Mouse (Mus musculus): ENCODE results near the gene Zfp446. TPM values are rescaled to one million over a fixed set of nuclear protein-coding genes. Genes with fewer than 3 reads are reported as not detected.

Gene Zfp446
- polyA plus RNA-seq, 1 experiment from 2014 or later, result 4.5 TPM

DNA sequence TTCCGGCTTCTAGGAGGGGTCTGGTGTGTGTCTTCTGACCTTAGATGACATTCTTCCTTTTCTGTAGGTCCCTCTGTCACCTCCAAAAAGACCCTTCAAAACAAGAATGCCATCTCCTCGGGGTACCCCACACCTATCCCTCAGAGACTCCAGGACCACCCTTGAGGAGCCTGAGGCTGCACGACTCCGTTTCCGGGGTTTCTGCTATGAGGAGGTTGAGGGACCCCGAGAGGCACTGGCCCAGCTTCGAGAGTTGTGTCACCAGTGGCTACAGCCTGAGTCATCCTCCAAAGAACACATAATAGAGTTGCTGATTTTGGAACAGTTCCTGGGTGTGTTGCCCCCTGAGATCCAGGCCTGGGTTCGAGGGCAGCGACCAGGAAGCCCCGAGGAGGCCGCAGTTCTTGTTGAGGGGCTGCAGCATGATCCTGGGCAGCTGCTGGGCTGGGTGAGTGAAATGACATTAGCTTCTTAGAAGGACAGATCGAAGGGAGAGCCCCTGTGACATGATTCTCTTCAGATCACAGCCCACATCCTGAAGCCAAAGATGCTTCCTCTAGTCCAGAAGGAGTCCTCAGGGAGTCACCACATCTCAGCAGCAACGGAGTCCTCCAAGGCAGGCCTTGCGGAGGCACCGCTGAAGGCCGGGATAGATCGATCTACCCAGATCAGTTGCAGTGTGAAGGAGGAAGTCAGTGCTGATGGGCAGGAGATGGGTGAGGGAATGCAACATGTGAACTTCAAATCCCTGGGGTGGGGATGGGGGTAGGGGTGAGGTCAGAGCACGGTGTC lies 1.5 kb downstream of the Zfp446 start:
- ATAC-seq (no peak), DNase-seq (ENCODE audit: low spot score) (no peak)
- Histone ChIP-seq H3K4me3 (ENCODE audit: low read depth, low read length) (no peak overlapping the region), H3K27me3 (replicated peaks; ENCODE audit: control insufficient read depth, insufficient read depth, low read length) (no peaks in the 10 kb centered on the region), H3K4me1 (ENCODE audit: control insufficient read depth, insufficient read depth, low read length) (peaks cover 10% of the 10 kb centered on the region; the same call in 1 of the 2 replicates), H3K9me3 (replicated peaks; ENCODE audit: control insufficient read depth, low read length) (no peaks in the 10 kb centered on the region), H3K9ac (ENCODE audit: low read length) (peak overlapping the region; percentile 75; the same call in 1 of the 2 replicates), H3K27ac (ENCODE audit: low read depth, low read length) (no peak overlapping the region), H3K36me3 (ENCODE audit: control insufficient read depth, insufficient read depth, low read length) (peaks cover 7% of the 10 kb centered on the region; the same call in 1 of the 2 replicates), H3K4me2 (ENCODE audit: low read length) (peak overlapping the region; percentile 76)
- WGBS, result 93% methylated on average over 18 of the region's 18 CpGs

DNA sequence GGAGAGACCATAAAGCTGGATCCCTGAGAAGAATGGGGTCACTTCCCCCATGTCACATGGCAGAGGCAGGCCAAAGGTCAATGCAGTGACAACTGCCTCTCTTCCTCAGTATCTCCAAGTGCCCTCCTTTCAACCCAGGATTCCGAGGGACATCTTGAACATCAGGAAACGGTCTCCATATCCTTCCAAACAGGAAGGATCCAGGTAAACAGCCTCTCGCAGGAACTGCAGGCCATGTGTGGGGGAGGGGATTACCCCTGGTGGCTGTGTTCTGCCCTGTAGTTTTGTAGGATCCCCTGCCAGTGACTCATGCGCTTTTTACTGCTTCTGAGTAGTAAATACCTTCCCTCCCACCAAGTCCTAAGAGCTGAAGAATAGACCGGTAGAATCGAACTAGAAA lies 2.1 kb downstream of the Zfp446 start:
- Histone ChIP-seq H3K27ac (ENCODE audit: low read depth, low read length) (no peak overlapping the region), H3K4me1 (ENCODE audit: control insufficient read depth, insufficient read depth, low read length) (peaks cover 10% of the 10 kb centered on the region; the same call in 1 of the 2 replicates), H3K4me3 (ENCODE audit: low read depth, low read length) (no peak overlapping the region), H3K9ac (ENCODE audit: low read length) (no peak overlapping the region), H3K36me3 (ENCODE audit: control insufficient read depth, insufficient read depth, low read length) (peaks cover 7% of the 10 kb centered on the region; the same call in 1 of the 2 replicates), H3K9me3 (replicated peaks; ENCODE audit: control insufficient read depth, low read length) (no peaks in the 10 kb centered on the region), H3K27me3 (replicated peaks; ENCODE audit: control insufficient read depth, insufficient read depth, low read length) (no peaks in the 10 kb centered on the region), H3K4me2 (ENCODE audit: low read length) (no peak overlapping the region)
- WGBS, result 80% methylated on average over 6 of the region's 6 CpGs
- ATAC-seq, result no peak
- DNase-seq (ENCODE audit: low spot score), result no peak

DNA sequence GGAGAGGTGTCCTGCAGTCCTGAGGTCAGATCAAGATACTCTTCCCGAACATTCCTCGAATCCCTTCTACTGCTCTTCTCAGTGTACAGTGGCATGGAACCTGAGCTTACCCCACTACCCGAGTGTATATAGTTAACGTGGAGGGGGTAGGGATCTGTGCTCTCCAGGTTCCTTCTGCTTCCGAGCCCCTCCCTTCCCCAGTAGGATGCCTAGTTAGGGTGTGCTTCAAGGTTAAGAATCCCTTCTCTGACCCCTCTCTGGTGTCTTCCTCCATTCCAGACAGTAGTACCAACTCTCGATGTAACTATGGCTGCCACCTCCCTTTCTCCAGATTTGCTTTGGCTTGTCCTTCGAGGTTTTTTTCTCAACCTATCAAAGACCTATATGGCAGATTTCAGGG lies 2.6 kb downstream of the Zfp446 start:
- 88% methylated on average over 7 of the region's 7 CpGs for WGBS
- Histone ChIP-seq H3K27me3 (replicated peaks; ENCODE audit: control insufficient read depth, insufficient read depth, low read length) (no peaks in the 10 kb centered on the region), H3K4me3 (ENCODE audit: low read depth, low read length) (no peak overlapping the region), H3K9me3 (replicated peaks; ENCODE audit: control insufficient read depth, low read length) (no peaks in the 10 kb centered on the region), H3K4me1 (ENCODE audit: control insufficient read depth, insufficient read depth, low read length) (peaks cover 10% of the 10 kb centered on the region; the same call in 1 of the 2 replicates), H3K27ac (ENCODE audit: low read depth, low read length) (no peak overlapping the region), H3K9ac (ENCODE audit: low read length) (no peak overlapping the region), H3K4me2 (ENCODE audit: low read length) (no peak overlapping the region), H3K36me3 (ENCODE audit: control insufficient read depth, insufficient read depth, low read length) (peaks cover 7% of the 10 kb centered on the region; the same call in 1 of the 2 replicates)
- ATAC-seq, result no peak
- DNase-seq (ENCODE audit: low spot score), result no peak

DNA sequence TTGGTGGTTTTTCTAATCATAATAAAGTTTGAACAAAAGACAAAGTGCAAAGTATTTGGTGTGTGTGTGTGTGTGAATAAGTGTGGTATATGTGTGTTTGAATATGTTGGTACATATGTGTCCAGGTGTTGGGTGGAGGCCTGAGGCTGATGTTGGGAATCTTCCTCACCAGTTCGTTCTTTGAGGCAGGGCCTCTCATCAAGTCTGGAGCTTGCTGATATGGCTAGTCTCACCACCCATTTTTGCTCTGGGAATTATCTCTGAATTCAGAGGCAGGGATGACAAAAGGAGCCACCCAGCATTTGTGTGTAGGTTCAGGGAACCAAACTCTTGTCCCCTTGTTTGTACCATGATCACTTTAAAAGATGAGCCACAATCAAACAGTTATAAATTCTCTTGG lies 8.1 kb downstream of the Zfp446 start:
- no peaks in the 10 kb centered on the region for H3K27me3 ChIP-seq (replicated peaks; ENCODE audit: control insufficient read depth, insufficient read depth, low read length)
- no peak for DNase-seq (ENCODE audit: low spot score)
- H3K36me3 ChIP-seq (ENCODE audit: control insufficient read depth, insufficient read depth, low read length), result peaks cover 7% of the 10 kb centered on the region; the same call in 1 of the 2 replicates
- no peak overlapping the region for H3K4me2 ChIP-seq (ENCODE audit: low read length)
- H3K4me3 ChIP-seq (ENCODE audit: low read depth, low read length), result no peak overlapping the region
- H3K9me3 ChIP-seq (replicated peaks; ENCODE audit: control insufficient read depth, low read length), result no peaks in the 10 kb centered on the region
- H3K9ac ChIP-seq (ENCODE audit: low read length), result no peak overlapping the region
- H3K27ac ChIP-seq (ENCODE audit: low read depth, low read length), result no peak overlapping the region
- WGBS, result 76% methylated on average over 1 of the region's 1 CpGs
- H3K4me1 ChIP-seq (ENCODE audit: control insufficient read depth, insufficient read depth, low read length), result no peaks in the 10 kb centered on the region
- ATAC-seq, result no peak

DNA sequence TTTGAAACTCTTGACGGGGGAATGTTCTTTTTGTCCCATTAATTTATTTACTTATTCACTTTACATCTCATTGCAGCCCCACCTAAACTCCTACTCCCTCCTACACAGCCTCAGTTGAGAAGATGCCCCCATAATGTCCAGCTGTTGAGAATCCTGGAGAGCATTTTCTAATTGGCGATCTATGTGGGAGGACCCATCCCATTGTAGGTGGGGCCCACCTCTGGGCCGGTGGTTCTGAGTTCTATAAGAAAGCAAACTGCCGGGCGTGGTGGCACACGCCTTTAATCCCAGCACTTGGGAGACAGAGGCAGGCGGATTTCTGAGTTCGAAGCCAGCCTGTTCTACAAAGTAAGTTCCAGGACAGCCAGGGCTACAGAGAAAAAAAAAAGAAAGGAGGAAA lies 9.3 kb downstream of the Zfp446 start:
- H3K36me3 ChIP-seq (ENCODE audit: control insufficient read depth, insufficient read depth, low read length), result peaks cover 6% of the 10 kb centered on the region; the same call in 1 of the 2 replicates
- WGBS, result 89% methylated on average over 8 of the region's 8 CpGs
- H3K4me3 ChIP-seq (ENCODE audit: low read depth, low read length), result no peak overlapping the region
- ATAC-seq (no peak), DNase-seq (ENCODE audit: low spot score) (no peak)
- H3K9ac ChIP-seq (ENCODE audit: low read length), result no peak overlapping the region
- no peaks in the 10 kb centered on the region for H3K27me3 ChIP-seq (replicated peaks; ENCODE audit: control insufficient read depth, insufficient read depth, low read length)
- no peaks in the 10 kb centered on the region for H3K4me1 ChIP-seq (ENCODE audit: control insufficient read depth, insufficient read depth, low read length)
- no peak overlapping the region for H3K27ac ChIP-seq (ENCODE audit: low read depth, low read length)
- H3K4me2 ChIP-seq (ENCODE audit: low read length), result no peak overlapping the region
- no peaks in the 10 kb centered on the region for H3K9me3 ChIP-seq (replicated peaks; ENCODE audit: control insufficient read depth, low read length)

DNA sequence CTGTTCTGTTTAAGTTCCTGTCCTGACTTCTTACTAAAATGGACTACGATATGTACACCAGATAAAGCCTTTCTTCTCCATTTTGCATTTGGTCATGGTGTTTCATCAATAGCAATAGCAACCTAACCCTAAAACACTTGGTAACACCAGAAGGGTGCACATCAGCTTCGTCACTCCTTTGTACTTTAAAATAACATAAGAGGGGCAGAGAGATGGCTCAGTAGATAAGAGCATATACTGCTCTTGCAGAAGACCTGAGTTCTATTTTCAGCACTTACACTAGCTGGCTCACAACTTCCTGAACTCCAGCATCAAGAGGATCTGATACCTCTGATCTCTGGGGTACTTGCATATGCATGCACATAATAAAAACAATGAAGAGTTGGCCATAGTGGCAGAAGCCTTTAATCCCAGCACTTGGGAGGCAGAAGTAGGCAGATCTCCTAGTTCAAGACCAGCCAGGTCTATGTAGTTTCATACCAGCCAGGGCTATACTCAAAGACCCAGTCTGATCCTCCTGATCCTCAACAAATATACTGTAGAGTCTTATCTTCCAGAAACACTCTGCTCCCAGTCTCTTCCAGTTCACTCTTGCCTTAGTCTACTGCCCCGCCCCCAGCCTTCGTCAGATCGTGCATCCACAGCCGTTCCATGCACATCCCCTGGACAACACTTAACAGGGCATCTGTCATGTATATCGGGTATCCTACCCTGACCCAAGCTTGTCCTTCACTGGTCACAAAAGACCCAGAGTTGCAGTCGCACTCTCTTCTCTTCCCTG lies 10.0 kb downstream of the Zfp446 start:
- WGBS, result 86% methylated on average over 8 of the region's 8 CpGs
- DNase-seq (ENCODE audit: low spot score) (no peak), ATAC-seq (no peak)
- H3K9ac ChIP-seq (ENCODE audit: low read length), result no peak overlapping the region
- no peak overlapping the region for H3K4me3 ChIP-seq (ENCODE audit: low read depth, low read length)
- no peaks in the 10 kb centered on the region for H3K27me3 ChIP-seq (replicated peaks; ENCODE audit: control insufficient read depth, insufficient read depth, low read length)
- H3K36me3 ChIP-seq (ENCODE audit: control insufficient read depth, insufficient read depth, low read length), result no peaks in the 10 kb centered on the region
- no peak overlapping the region for H3K4me2 ChIP-seq (ENCODE audit: low read length)
- H3K27ac ChIP-seq (ENCODE audit: low read depth, low read length), result no peak overlapping the region
- H3K4me1 ChIP-seq (ENCODE audit: control insufficient read depth, insufficient read depth, low read length), result no peaks in the 10 kb centered on the region
- no peaks in the 10 kb centered on the region for H3K9me3 ChIP-seq (replicated peaks; ENCODE audit: control insufficient read depth, low read length)

DNA sequence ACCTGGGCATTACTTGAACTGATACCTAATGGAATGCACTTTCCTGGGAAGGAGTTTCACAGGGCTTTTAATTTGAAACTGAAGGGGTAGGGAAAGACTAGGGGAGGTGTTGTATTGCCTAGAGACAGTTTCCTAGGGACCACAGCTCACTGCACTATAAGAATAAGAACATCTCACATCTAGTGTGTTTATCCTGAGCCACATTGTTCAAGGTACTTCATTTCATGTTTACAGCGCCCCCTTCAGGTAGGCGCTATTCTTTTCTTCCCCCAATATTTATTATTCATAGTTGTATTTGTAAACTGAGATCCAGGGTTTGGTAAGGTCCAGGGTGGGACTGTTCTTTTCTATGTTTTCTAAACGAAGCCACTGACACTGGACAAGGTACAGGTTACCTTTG lies 14.6 kb downstream of the Zfp446 start:
- Histone ChIP-seq H3K27me3 (replicated peaks; ENCODE audit: control insufficient read depth, insufficient read depth, low read length) (no peaks in the 10 kb centered on the region), H3K9ac (ENCODE audit: low read length) (no peak overlapping the region), H3K36me3 (ENCODE audit: control insufficient read depth, insufficient read depth, low read length) (no peaks in the 10 kb centered on the region), H3K9me3 (replicated peaks; ENCODE audit: control insufficient read depth, low read length) (no peaks in the 10 kb centered on the region), H3K4me1 (ENCODE audit: control insufficient read depth, insufficient read depth, low read length) (no peaks in the 10 kb centered on the region), H3K4me2 (ENCODE audit: low read length) (no peak overlapping the region), H3K4me3 (ENCODE audit: low read depth, low read length) (no peak overlapping the region), H3K27ac (ENCODE audit: low read depth, low read length) (no peak overlapping the region)
- DNase-seq (ENCODE audit: low spot score), result no peak
- no peak for ATAC-seq
- WGBS, result 4% methylated on average over 3 of the region's 3 CpGs

DNA sequence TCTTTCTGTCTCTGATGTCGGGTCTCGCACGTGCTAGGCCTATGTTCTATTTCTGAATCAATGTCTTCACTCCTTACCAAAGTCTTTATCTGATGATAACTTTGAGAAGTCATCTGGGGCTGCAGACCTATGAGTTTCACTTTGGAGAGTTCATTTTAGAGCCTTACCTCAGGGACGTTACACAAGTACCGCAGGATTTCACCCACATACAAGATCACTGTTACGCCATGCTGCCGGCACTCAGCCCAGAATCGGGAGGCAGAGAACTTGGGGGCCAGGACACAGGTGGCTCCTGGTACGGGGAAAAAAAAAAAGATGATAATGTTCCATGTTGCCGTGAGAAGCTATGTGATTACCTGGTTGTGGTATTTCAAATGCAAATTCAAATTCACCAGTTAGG lies 15.5 kb downstream of the Zfp446 start:
- no peaks in the 10 kb centered on the region for H3K4me1 ChIP-seq (ENCODE audit: control insufficient read depth, insufficient read depth, low read length)
- ATAC-seq (no peak), DNase-seq (ENCODE audit: low spot score) (no peak)
- H3K27me3 ChIP-seq (replicated peaks; ENCODE audit: control insufficient read depth, insufficient read depth, low read length), result no peaks in the 10 kb centered on the region
- H3K36me3 ChIP-seq (ENCODE audit: control insufficient read depth, insufficient read depth, low read length), result no peaks in the 10 kb centered on the region
- H3K9me3 ChIP-seq (replicated peaks; ENCODE audit: control insufficient read depth, low read length), result no peaks in the 10 kb centered on the region
- H3K27ac ChIP-seq (ENCODE audit: low read depth, low read length), result no peak overlapping the region
- H3K4me2 ChIP-seq (ENCODE audit: low read length), result no peak overlapping the region
- H3K4me3 ChIP-seq (ENCODE audit: low read depth, low read length), result no peak overlapping the region
- WGBS, result 90% methylated on average over 10 of the region's 10 CpGs
- no peak overlapping the region for H3K9ac ChIP-seq (ENCODE audit: low read length)

DNA sequence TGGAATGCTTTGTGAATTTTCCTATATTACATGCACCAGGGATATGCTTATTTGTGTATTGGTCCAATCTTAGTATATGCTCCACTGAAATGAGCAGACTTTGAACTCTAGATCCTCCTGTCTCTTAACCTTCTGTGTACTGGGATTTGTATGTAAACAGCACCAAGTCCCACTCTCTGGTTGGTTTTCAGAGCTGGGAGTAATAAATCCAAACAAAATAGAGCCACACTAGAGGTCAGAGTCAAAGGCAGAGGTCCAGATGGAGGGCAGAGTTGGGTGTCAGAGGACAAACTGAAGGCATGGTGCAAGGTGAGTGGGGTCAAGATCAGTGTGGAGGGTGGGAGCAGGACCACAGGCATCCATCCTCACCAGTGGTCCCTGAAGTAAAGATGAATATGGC lies 18.2 kb downstream of the Zfp446 start:
- no peaks in the 10 kb centered on the region for H3K27me3 ChIP-seq (replicated peaks; ENCODE audit: control insufficient read depth, insufficient read depth, low read length)
- H3K4me1 ChIP-seq (ENCODE audit: control insufficient read depth, insufficient read depth, low read length), result no peaks in the 10 kb centered on the region
- H3K36me3 ChIP-seq (ENCODE audit: control insufficient read depth, insufficient read depth, low read length), result no peaks in the 10 kb centered on the region
- ATAC-seq (no peak), DNase-seq (ENCODE audit: low spot score) (no peak)
- H3K27ac ChIP-seq (ENCODE audit: low read depth, low read length), result no peak overlapping the region
- no peak overlapping the region for H3K9ac ChIP-seq (ENCODE audit: low read length)
- H3K4me2 ChIP-seq (ENCODE audit: low read length), result no peak overlapping the region
- no peak overlapping the region for H3K4me3 ChIP-seq (ENCODE audit: low read depth, low read length)
- H3K9me3 ChIP-seq (replicated peaks; ENCODE audit: control insufficient read depth, low read length), result no peaks in the 10 kb centered on the region

Measured in forebrain, embryonic 14.5 days (tissue).